Mouse (Mus musculus): Measurements from ENCODE around the gene Prss40. TPM values are rescaled to one million over a fixed set of nuclear protein-coding genes. Genes with fewer than 3 reads are reported as not detected.
A peak's percentile ranks its signal among the peaks of the same experiment; 100 is the strongest.

Gene Prss40
- polyA plus RNA-seq, 1 experiment = not detected

GRCm38 (mm10) chr1:34578851-34579781, 18.4 kb upstream of the Prss40 start, which contains the start of gene Amer3:
TSS of gene Amer3 (plus strand) at chr1:34579657.
- peak within 1 kb of the TSS; percentile 87 for H3K4me3 ChIP-seq (replicated peaks)
- TF ChIP-seq GATA1 (IDR thresholded peaks at IDR 0.05; ENCODE audit: borderline replicate concordance, low read length) (no peak), FLI1 (IDR thresholded peaks at IDR 0.05; ENCODE audit: low read length) (no peak)
- H3K36me3 ChIP-seq (replicated peaks; ENCODE audit: low read length) = no peaks in the 10 kb centered on the region
- peaks cover 30% of the 10 kb centered on the region for H3K27me3 ChIP-seq (replicated peaks)
- H3K4me1 ChIP-seq = peaks cover 10% of the 10 kb centered on the region
- no peaks in the 10 kb centered on the region for H3K9me3 ChIP-seq

- TF ChIP-seq GATA1 (IDR thresholded peaks at IDR 0.05; ENCODE audit: borderline replicate concordance, low read length) (no peak), FLI1 (IDR thresholded peaks at IDR 0.05; ENCODE audit: low read length) (no peak)
- Histone ChIP-seq H3K36me3 (replicated peaks; ENCODE audit: low read length) (no peaks in the 10 kb centered on the region), H3K27me3 (replicated peaks) (peaks cover 3% of the 10 kb centered on the region), H3K9me3 (no peaks in the 10 kb centered on the region), H3K4me3 (replicated peaks) (no peak overlapping the region), H3K4me1 (no peaks in the 10 kb centered on the region)
Observed at GRCm38 (mm10) chr1:34573221-34573620, 12.5 kb upstream of the Prss40 start.

- H3K4me3 ChIP-seq (replicated peaks) = no peak overlapping the region
- H3K9me3 ChIP-seq = no peaks in the 10 kb centered on the region
- H3K36me3 ChIP-seq (replicated peaks; ENCODE audit: low read length) = no peaks in the 10 kb centered on the region
- no peaks in the 10 kb centered on the region for H3K27me3 ChIP-seq (replicated peaks)
- H3K4me1 ChIP-seq = no peaks in the 10 kb centered on the region
- no peak for TF ChIP-seq FLI1 (IDR thresholded peaks at IDR 0.05; ENCODE audit: low read length)
- no peak for TF ChIP-seq GATA1 (IDR thresholded peaks at IDR 0.05; ENCODE audit: borderline replicate concordance, low read length)
Observed at GRCm38 (mm10) chr1:34571431-34571830, 10.7 kb upstream of the Prss40 start.

GRCm38 (mm10) chr1:34569876-34570275, 9.1 kb upstream of the Prss40 start:
- Histone ChIP-seq H3K4me1 (no peaks in the 10 kb centered on the region), H3K36me3 (replicated peaks; ENCODE audit: low read length) (no peaks in the 10 kb centered on the region), H3K4me3 (replicated peaks) (no peak overlapping the region), H3K9me3 (no peaks in the 10 kb centered on the region), H3K27me3 (replicated peaks) (no peaks in the 10 kb centered on the region)
- TF ChIP-seq FLI1 (IDR thresholded peaks at IDR 0.05; ENCODE audit: low read length) = no peak
- no peak for TF ChIP-seq GATA1 (IDR thresholded peaks at IDR 0.05; ENCODE audit: borderline replicate concordance, low read length)

- no peaks in the 10 kb centered on the region for H3K9me3 ChIP-seq
- H3K27me3 ChIP-seq (replicated peaks) = no peaks in the 10 kb centered on the region
- no peaks in the 10 kb centered on the region for H3K4me1 ChIP-seq
- no peak overlapping the region for H3K4me3 ChIP-seq (replicated peaks)
- H3K36me3 ChIP-seq (replicated peaks; ENCODE audit: low read length) = no peaks in the 10 kb centered on the region
- TF ChIP-seq GATA1 (IDR thresholded peaks at IDR 0.05; ENCODE audit: borderline replicate concordance, low read length) (no peak), FLI1 (IDR thresholded peaks at IDR 0.05; ENCODE audit: low read length) (no peak)
Observed at GRCm38 (mm10) chr1:34568120-34568519, 7.4 kb upstream of the Prss40 start.

GRCm38 (mm10) chr1:34564383-34565045, 3.8 kb upstream of the Prss40 start:
- Histone ChIP-seq H3K9me3 (no peaks in the 10 kb centered on the region), H3K4me1 (no peaks in the 10 kb centered on the region), H3K4me3 (replicated peaks) (no peak overlapping the region), H3K27me3 (replicated peaks) (peaks cover 2% of the 10 kb centered on the region), H3K36me3 (replicated peaks; ENCODE audit: low read length) (no peaks in the 10 kb centered on the region)
- TF ChIP-seq FLI1 (IDR thresholded peaks at IDR 0.05; ENCODE audit: low read length) (no peak), GATA1 (IDR thresholded peaks at IDR 0.05; ENCODE audit: borderline replicate concordance, low read length) (no peak)

- peaks cover under 1% of the 10 kb centered on the region; the same call in 1 of the 2 replicates for H3K9me3 ChIP-seq
- H3K36me3 ChIP-seq (replicated peaks; ENCODE audit: low read length) = no peaks in the 10 kb centered on the region
- H3K4me3 ChIP-seq (replicated peaks) = no peak overlapping the region
- peaks cover 2% of the 10 kb centered on the region for H3K27me3 ChIP-seq (replicated peaks)
- no peaks in the 10 kb centered on the region for H3K4me1 ChIP-seq
- TF ChIP-seq GATA1 (IDR thresholded peaks at IDR 0.05; ENCODE audit: borderline replicate concordance, low read length) (no peak), FLI1 (IDR thresholded peaks at IDR 0.05; ENCODE audit: low read length) (no peak)
Observed at GRCm38 (mm10) chr1:34554275-34554674, 6.5 kb downstream of the Prss40 start.

- Histone ChIP-seq H3K4me1 (no peaks in the 10 kb centered on the region), H3K36me3 (replicated peaks; ENCODE audit: low read length) (no peaks in the 10 kb centered on the region), H3K27me3 (replicated peaks) (peaks cover 4% of the 10 kb centered on the region), H3K4me3 (replicated peaks) (no peak overlapping the region), H3K9me3 (peaks cover 6% of the 10 kb centered on the region)
- no peak for TF ChIP-seq GATA1 (IDR thresholded peaks at IDR 0.05; ENCODE audit: borderline replicate concordance, low read length)
- TF ChIP-seq FLI1 (IDR thresholded peaks at IDR 0.05; ENCODE audit: low read length) = no peak
Observed at GRCm38 (mm10) chr1:34553690-34554089, 7.1 kb downstream of the Prss40 start.

- no peak for TF ChIP-seq GATA1 (IDR thresholded peaks at IDR 0.05; ENCODE audit: borderline replicate concordance, low read length)
- TF ChIP-seq FLI1 (IDR thresholded peaks at IDR 0.05; ENCODE audit: low read length) = no peak
- H3K4me1 ChIP-seq = no peaks in the 10 kb centered on the region
- no peak overlapping the region for H3K4me3 ChIP-seq (replicated peaks)
- H3K36me3 ChIP-seq (replicated peaks; ENCODE audit: low read length) = no peaks in the 10 kb centered on the region
- peaks cover 6% of the 10 kb centered on the region for H3K9me3 ChIP-seq
- H3K27me3 ChIP-seq (replicated peaks) = peaks cover 3% of the 10 kb centered on the region
Observed at GRCm38 (mm10) chr1:34547074-34547473, 13.7 kb downstream of the Prss40 start.

Data from megakaryocyte, embryonic 14.5 days (primary cell).